Mouse (Mus musculus) spleen, postnatal 10 days (tissue): ENCODE measurements around the gene Rab25.
A peak's percentile ranks its signal among the peaks of the same experiment; 100 is the strongest.

Experiments
- DNase-seq, 2 experiments: peaks; one replicate each; pipeline ENCODE4 v3.0.0; 2021 to 2022; ENCODE audit warnings: low spot score in 2 of 2

The Rab25 gene

DNA sequence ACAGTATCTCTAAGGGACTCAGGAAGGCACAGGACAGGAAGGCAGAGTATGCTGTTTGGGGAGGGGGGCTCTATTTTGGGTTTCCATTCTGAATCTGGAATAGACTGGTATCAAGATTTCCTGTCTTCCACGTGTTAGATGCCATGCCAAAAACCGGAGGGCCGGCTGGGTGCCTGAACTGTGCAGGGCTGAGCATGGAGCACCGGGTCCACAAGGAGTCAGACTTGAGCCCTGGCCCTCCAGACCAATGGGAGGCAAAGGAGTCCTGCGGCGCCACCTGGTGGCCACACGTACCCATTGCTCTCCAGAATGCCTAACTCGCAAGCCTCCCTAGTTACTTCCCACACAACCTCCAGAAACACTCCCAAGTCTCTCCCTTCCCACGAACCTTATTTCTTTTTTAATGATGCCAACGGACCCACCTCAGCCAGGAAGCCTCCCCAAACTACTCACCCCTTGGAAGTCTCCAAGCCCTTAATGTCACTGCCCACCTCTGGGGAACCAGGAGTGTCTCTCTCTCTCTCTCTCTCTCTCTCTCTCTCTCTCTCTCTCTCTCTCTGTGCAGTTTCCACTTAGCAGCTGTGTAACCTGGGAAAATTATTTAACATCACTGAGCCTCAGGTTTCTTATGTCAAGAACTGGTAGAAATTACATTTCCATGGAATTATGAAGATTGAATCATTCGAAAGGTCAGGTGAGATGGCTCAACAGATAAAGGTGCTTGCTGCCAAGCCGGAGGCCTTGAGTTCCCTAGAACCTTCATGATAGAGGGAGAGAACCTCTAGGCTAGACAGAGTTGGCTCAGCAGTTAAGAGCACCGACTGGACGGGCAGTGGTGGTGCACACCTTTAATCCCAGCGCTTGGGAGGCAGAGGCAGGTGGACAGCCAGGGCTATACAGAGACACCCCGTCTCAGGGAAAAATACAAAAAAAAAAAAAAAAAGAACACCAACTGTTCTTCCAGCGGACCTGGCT, 21.7 kb downstream of the Rab25 start:
- peak; percentile 70 to 89 for DNase-seq

DNA sequence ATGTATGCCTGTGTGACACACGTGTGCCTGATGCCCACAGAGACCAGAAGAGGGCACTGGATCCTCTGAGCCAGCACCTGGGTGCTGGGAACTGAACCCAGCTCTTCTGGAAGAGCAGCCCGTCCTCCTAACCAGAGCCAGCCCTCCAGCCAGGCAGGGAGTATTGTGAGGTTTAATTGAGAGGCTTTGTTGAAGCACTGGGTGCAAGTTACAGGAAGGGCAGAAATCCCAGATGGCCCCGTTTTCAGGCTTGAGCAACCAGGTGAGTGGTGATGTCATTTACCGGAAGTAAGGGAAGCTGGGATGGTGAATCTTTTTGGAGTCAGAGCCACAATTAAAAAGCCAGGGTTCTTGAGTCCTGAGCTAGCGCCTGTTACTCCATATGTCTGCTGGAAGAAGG, 23.1 kb downstream of the Rab25 start:
- DNase-seq: no peak

DNA sequence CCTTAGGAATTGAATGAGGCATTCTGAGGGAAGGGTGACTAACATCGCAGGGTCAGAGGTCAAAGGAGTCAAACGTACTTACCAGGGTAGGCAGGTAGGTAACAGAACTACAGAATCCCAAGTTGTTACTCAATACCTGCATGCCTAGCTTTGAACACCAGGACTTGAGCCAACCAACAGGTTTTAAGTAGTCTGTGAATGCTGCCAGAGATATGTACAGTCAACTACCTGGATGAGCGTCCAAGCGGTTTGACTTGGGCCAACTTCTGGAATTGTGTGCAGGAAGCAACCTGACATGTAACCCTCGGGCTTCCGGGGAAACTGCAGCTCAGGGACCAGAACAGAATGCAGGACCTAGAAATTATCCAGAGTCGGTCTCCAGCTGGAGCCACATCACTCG, 25.1 kb downstream of the Rab25 start:
- no peak for DNase-seq

DNA sequence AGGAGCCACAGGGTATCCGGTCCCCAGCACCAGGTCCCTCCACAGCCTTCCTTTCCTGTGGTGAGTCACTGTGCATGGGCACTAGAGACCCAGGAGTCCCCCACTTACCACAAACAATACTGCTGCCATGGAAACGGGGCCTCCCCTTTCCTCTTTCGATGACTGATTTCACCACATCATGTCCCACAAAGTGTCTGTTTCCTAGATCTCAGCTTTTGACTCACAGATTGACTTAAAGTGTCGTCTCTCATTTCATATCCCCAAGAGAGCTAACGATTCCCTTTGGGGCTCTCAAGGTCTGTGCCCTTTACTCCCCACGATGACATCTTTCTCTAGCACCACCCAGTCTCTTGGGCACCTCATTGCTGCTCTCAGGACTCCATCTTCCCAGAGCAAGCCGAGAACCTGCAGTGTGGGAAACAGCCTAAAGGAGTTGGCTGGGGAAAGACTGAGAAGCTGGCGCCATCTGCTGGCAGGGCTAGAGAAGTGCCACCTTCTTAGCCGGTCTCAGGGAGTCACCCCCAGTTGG, 26.2 kb downstream of the Rab25 start:
- DNase-seq: peak; percentile 68 to 82

DNA sequence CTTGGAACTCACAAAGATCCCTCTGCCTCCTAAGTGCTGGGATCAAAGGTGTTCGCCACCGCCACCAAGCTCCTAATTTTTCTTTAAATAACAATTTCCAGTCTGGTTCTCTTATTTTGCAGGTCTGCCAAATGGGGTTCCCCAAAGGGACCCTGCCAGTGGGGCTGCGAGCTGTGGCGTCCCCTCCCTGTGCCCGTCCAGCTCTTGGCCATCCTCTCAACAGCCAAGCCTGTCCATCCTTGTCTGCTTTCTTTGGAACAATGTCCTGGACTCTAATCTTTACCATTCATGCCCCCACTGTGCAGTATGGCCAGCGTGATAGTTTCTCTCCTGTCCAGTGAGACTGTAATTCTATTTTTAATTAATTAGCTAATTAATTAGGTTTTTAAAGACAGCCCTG, 26.9 kb downstream of the Rab25 start:
- no peak for DNase-seq

DNA sequence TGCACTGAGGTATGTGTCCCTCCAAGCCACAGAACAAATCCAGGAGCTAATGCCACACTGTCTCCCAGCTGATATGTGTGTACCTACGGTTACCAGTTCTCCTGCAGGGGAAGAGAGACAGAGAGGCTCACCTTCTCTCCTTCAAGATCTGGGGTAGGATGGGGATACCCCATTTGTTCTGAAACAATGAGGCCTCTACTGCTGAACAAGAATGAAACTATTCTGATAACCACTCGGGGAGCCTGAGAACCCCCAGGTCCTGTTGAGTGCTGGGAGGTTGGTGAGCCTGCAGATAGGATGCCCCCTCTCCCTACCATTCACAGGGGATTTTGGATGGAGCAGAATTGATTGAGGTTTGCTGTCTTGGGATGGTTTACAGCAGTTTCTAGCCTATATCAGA, 28.0 kb downstream of the Rab25 start:
- DNase-seq: no peak

DNA sequence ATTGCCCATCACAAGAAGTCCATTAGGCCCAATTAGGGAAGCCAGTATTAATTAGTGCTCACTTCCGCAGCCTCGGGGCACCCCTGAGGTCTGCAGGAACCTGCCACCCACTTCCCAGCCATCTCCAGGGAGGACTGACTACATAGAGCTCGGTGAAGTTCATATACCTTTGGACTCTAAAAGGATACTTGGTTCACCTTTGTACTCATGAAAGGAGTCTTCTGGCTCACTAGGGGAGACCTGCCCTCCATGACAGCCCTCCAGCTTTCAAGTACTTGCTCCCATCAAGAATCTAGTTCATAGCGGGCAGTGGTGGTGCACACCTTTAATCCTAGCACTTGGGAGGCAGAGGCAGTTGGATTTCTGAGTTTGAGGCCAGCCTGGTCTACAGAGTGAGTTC, 29.7 kb downstream of the Rab25 start:
- no peak for DNase-seq

DNA sequence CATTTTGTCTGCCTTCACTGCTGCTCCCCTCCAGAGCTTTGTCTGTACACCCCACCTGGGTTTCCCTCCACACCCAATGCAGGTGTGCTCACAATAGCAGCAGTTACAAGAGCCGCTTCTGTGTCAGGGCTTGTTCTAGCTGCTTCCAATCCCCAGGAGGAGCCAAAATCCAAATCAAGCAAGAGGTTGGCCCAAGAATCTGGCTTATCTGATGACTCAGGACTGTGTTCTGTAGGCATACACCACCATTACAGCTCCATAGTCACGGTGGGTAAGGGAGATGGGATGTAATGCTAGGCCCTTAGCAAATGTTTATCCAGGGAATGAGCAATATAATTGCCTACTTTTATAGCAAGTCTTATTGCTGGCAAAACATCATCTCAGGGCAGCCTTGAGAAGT, 31.7 kb downstream of the Rab25 start:
- DNase-seq: no peak

DNA sequence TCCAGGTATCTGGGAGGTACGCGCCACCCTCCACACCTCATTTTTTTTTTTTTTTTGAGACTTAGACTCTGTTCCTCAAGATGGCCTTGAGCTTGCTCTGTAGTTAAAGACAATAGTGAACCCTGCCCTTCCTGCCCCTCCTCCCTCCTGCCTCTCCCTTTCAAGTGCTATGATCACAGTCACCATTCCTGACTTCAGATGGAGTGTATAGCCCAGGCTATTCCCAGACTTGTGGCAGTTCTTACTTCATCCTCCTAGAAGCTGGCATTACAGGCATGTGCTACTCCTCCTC, 33.1 kb downstream of the Rab25 start:
- DNase-seq: no peak

DNA sequence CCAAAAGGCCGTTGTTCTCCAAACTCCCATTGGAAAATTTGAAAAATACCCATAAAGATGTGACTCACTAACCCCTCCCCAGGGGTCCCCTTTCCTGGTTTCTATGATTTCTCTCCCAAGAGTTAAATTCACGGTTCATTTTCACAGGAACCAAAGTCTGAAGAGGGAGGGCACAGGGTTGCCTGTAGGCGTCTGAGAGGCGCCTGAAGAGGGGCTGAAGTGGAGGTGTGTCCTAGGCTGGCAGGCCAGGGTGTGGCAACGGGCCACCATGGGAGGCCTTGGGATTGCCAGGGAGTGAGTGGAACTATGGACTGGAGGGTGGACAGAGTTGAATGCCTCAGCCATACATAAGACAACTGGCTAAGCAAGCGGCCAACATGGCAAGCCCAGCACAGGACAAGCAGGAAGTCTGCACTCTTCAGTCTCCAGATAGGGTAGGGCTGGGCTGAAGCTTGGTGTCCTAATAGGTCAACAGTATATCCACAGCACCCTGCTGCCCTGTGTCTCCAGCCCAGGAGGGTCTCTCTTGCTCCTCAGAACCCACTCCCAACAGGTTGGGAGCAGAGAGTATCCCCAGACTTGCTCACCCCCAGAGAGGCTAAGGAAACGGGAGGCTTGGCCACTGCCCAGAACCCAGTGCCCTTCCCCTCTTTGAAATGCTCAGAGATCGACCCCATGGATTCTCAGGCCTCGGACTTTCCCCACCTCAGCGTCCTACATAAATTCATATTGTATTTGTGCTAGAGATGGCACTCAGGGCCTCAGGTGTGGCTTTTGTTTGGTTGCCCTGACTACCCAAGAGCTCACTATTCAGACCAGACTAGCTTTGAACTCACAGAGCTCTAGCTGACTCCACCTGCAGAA, 33.6 kb downstream of the Rab25 start:
- DNase-seq: no peak

DNA sequence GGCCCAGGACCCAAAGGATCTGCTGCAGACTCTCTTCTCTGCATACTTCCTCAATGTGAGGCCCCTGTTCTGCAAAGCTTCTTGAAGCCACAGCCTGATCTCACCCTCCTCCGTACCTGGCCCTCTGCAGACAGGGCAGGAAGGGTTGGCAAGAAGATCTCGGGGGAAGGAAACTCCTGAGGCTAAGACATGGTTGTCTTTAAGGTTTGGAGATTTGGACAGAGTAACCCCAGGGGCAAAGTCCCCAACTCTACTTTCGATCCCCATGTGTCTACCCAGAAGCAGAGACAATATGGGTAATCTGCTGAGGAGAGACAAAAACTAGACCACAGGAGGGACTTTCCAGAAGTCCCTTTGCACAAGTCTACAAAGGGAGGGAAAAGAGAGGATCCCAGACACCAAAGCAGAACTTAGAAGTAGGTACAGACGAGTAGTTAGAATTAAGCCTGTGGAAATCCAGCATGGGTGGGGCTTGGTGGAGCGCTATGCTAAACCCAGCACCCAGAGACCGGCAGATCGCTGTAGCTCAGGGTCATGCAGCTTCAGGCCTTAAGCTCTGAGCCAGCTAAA, 34.5 kb downstream of the Rab25 start:
- no peak for DNase-seq

DNA sequence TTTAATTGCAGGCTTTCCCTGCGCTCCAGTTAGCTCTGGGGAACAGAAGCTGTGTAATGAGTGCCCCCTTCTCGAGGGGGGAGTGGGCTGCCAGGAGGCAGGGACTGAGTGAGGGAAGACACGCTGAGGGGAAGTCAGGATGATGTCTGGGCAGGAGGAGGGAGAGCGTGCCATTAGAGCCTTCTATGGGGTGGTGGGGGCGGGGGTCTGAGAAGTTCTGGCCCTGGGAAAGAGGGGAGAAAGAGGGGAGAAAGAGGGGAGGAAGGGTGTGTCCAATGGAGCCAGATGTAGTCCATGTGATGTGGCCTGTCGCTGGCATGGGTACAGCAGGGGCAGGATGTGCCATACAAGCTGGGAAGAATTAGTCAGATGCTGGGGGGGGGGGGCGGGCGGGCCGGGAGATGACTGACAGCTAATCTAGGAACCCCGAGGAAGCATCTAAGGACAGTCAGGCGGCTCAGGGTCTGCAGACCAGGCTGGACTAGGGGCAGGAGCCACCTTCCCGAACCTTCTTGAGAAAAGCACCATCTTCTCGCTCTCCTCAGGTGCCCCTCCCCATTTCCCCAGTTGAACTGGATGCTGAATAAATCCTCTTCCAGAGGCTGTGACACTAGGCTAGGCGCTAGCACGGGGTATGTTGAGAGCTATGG, 35.1 kb downstream of the Rab25 start:
- no peak for DNase-seq

DNA sequence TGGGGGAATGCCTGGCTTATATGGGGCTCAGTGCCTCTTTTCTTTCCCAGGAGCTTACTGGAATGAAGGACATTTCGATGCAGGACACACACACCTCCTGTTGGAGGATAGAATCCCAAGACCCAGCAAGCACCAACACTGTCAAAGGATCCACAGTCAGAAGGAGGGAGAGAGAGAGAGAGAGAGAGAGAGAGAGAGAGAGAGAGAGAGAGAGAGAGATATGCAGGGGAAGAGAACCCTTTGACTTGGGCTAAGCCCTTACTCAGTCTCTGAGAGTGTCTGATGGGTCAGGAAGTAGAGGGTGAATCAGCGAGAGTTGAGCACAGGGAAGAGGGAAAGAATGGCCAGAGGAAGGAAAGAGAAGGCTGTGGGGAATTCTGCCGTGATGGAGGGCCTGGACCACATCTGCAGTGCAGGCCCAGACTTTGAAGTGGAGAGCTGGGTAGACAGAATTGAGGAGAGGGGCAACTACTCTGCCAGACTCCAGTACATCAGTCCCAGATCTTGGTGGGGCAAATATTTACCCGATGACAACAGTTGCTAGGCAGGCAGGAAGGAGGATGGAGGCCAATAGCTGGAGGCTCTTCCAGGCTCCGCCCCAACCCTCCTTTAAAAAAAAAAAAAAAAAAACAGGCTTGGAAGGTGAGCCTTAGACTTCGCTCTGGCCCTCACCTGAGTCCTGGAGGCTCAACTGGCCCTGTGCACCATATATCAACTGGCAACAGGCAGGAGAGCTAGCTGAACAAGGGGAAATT, 35.8 kb downstream of the Rab25 start:
- DNase-seq: no peak

DNA sequence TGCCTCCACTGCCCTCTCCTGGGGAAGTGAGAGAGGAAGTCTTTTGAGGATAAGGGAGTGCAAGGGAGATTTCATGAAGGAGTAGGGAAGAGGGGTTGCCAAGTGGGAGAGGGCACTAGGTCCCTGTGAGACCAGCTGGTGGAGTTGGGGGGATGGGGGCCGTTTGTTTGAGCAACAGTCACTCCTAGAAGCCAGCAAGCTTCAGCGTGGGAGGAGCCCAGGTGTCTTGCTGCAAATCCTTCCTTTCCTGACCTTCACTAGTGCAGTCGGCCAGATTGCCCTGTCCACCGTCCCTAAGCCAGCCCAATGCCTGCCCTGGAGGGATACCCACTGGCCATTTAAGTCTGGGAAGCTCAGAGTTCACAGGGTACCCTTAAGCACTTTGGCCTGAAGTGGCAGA, 36.5 kb downstream of the Rab25 start:
- no peak for DNase-seq

DNA sequence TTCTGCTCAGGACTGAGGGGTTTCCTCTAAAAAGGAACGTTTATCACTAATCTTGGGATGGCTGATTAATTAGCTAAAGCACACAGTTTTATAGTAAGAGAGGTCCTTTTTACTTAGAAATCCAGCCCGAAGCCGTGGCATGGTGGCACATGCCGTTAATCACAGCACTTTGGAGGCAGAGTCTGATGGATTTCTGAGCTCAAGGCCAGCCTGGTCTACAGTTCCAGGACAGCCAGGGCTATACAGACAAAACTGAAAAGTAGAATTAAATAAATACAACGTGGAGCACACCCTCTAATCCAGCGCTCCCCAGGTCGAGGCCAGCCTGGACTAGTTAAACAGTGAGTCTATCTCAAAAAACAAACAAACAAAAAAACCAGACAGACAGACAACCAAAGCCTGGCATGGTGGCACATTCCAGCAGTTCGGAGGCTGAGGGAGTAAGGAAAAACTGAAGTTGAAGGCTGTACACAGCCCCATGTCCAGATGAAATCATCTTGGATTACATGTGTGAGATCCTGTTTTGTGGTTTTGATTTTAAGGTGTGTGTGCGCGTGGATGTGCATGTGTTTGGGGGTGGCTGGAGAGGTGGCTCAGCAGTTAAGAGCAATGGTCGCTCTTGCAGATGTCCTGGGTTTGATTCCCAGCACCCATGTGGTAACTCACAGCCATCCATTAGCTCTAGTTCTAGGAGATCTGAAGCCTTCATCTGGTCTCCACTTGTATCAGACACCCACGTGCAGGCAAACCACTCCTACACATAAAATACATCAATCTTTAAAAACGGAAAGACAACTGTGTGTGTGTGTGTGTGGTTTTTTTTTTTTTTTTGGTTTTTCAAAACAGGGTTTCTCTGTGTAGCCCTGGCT, 37.4 kb downstream of the Rab25 start:
- DNase-seq: no peak

DNA sequence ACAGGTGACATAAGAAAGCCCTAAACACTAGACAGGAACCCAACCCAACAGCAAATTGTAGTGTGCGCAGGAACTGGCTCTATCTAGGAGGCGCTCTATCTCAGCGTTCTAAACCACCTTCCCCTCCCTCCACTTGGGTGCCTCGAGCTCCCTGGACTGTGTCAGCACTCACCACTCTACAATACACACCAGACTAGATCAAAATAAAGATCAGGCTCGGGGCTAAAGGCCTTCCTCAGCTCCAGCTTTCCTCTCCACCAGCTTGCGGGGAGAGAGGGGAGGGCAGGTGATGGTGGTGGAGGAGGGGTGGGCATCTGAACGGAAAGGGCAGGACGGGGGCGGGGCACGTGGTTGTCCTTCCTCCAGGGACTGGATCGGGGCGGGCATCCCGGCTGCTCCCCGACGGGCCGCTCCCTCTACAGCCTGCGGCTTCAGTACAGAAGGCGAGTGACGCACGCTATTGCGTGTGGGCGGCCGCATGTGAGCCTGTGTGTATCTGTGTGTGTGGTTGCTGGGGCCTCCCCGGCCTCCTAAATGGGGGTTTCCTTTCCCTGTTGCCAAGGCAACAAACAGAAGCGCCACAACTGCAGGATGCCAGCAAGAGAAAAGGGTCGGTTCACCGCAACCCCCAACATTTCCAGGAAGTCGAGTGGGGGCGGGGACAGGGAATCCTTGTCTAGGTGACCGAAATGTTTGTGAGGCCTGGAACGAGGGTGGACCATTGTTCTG, 38.2 kb downstream of the Rab25 start, which contains the start of gene Lmna:
Lmna (minus strand) TSS at position 265 of the 729 bp plus-strand sequence.
- peak; percentile 61 to 86 for DNase-seq

DNA sequence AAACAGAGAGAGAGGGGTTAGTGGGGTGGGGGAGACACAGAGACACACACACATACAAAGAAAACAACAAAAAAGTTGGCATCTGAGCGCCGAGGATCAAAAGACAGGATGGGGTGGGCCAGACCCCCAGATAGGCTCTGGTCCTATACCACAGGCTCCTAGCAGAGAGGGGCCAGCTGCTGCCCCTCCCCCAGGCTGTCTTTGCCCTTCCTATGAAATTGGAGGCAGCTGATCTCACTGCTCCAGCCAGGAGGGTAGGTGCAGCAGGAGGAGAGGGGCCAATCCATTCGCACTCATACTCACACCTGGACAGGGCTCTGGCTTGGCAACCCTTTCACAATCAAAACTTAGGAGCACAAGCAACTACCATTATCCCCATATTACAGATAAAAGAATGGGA, 38.9 kb downstream of the Rab25 start:
- no peak for DNase-seq

DNA sequence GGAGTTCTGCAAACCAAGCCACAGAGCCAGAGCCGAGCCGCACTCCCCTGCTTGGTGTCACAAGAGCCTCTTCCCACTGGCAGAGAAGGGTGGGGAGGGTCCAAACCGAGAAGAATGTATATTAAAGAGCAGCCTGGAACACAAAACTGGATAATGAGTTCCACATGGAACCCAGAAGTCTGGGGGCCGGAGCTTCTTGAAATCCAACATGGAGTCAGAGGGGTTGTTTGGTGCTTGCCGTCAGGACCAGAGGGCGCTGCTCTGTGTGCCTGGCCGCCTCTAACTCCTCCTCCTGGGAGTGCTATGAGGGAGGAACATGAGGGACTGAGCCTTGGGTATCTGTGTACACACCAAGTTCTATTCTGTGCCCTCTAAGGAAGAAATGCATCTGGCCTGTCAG, 42.3 kb downstream of the Rab25 start:
- no peak for DNase-seq

DNA sequence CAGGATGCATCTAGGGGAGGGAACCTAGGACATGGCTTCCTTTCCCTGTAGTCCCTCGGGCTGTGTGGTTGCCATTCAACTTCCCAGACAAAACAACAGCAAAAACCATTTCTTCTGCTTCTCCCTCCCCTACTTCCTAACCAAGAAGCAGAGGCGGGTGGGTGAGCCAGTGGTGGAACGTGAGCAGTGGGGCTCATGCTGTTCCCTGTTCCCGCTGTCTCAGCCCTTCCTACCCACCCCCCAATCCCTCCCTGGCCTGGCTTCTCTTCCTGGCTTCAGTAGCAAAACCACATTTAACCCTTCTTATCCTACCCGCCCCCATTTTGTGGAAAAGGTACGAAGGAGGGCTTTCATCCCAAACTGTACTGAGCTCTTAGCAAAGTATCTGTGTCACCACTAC, 43.0 kb downstream of the Rab25 start:
- no peak for DNase-seq
